Mouse (Mus musculus) heart, embryonic 10.5 days (tissue): ENCODE measurements around the gene Rcc1l. TPM values are rescaled to one million over a fixed set of nuclear protein-coding genes. Genes with fewer than 3 reads are reported as not detected.

ENCODE experiments used
- DNase-seq: peaks from one replicate; pipeline ENCODE4 v3.0.0-alpha.2; 2017; ENCODE audit warnings: low spot score
- H3K27ac ChIP-seq: fragments of 300-500 bp; sonication (generic); 2 replicates; pipeline ENCODE4 v1.5.1; 2016; ENCODE audit warnings: mild to moderate bottlenecking
- H3K27me3 ChIP-seq: fragments of 300-500 bp; sonication (generic); 2 replicates; pipeline ENCODE4 v1.6.1; 2016; ENCODE audit warnings: mild to moderate bottlenecking; ENCODE audit not compliant: poor library complexity, insufficient read depth, severe bottlenecking
- H3K36me3 ChIP-seq: fragments of 300-500 bp; sonication (generic); 2 replicates; pipeline ENCODE4 v1.6.1; 2016; ENCODE audit warnings: mild to moderate bottlenecking, moderate library complexity
- H3K4me1 ChIP-seq: fragments of 300-500 bp; sonication (generic); 2 replicates; pipeline ENCODE4 v1.6.1; 2016; ENCODE audit warnings: mild to moderate bottlenecking
- H3K4me3 ChIP-seq: fragments of 300-500 bp; sonication (generic); 2 replicates; pipeline ENCODE4 v1.5.1; 2016; ENCODE audit warnings: mild to moderate bottlenecking, moderate library complexity
- H3K9me3 ChIP-seq: fragments of 300-500 bp; sonication (generic); 2 replicates; pipeline ENCODE4 v1.6.1; 2016; ENCODE audit warnings: mild to moderate bottlenecking, moderate library complexity
- WGBS: fragments of 180-500 bp; shearing (Covaris S2); methylation state at CpG from one replicate; pipeline ENCODE4 v1.1.7; 2016; 5-methylcytosine and 5-hydroxymethylcytosine counted together
- polyA plus RNA-seq: library from polyadenylated mRNA; unstranded; fragments of >200 nt; fragmentation: Nextera tagmentation; extraction: Ambion mirVana; gene quantifications from 2 replicates; pipeline ENCODE4 v1.2.1, GENCODE M21; 2016

Gene Rcc1l
- 32.9 and 36.7 TPM in 2 replicates for polyA plus RNA-seq

GRCm38 (mm10) chr5:134176169-134176881 lies at the start of gene Rcc1l:
Gene Rcc1l (minus strand): TSS chr5:134176774.
- 0 out of 2 replicates have a peak, but pooled peaks cover 5% of the 10 kb centered on the region for H3K27me3 ChIP-seq
- WGBS = under 1% methylated on average over 72 of the region's 72 CpGs
- H3K4me3 ChIP-seq = peak within 1 kb of the TSS; percentile 99
- peak; percentile 95 for DNase-seq
- H3K4me1 ChIP-seq = peaks cover 17% of the 10 kb centered on the region
- H3K27ac ChIP-seq = peak within 1 kb of the TSS; percentile 96
- no peaks in the 10 kb centered on the region for H3K9me3 ChIP-seq
- H3K36me3 ChIP-seq = peaks cover 18% of the 10 kb centered on the region

- Histone ChIP-seq H3K27ac (no peak overlapping the region), H3K4me3 (no peak overlapping the region), H3K4me1 (peaks cover 50% of the 10 kb centered on the region), H3K27me3 (peaks cover 30% of the 10 kb centered on the region), H3K36me3 (no peaks in the 10 kb centered on the region), H3K9me3 (no peaks in the 10 kb centered on the region)
- no peak for DNase-seq
- WGBS = 73% methylated on average over 30 of the region's 30 CpGs
Measured at GRCm38 (mm10) chr5:134225110-134225901, 48.7 kb upstream of the Rcc1l start.

- H3K27me3 ChIP-seq = peaks cover 32% of the 10 kb centered on the region
- no peaks in the 10 kb centered on the region for H3K9me3 ChIP-seq
- H3K4me3 ChIP-seq = peak overlapping the region; percentile 59
- no peak overlapping the region for H3K27ac ChIP-seq
- peaks cover 9% of the 10 kb centered on the region for H3K36me3 ChIP-seq
- peaks cover 30% of the 10 kb centered on the region for H3K4me1 ChIP-seq
- DNase-seq = no peak
- 1% methylated on average over 36 of the region's 36 CpGs for WGBS
Measured at GRCm38 (mm10) chr5:134221708-134222150, 45.2 kb upstream of the Rcc1l start.

- H3K27ac ChIP-seq = no peak overlapping the region
- H3K27me3 ChIP-seq = peaks cover 32% of the 10 kb centered on the region
- no peaks in the 10 kb centered on the region for H3K9me3 ChIP-seq
- H3K36me3 ChIP-seq = peaks cover 13% of the 10 kb centered on the region
- no peak for DNase-seq
- WGBS = 38% methylated on average over 4 of the region's 4 CpGs
- peaks cover 25% of the 10 kb centered on the region for H3K4me1 ChIP-seq
- H3K4me3 ChIP-seq = peak overlapping the region; percentile 59
Measured at GRCm38 (mm10) chr5:134221278-134221677, 44.7 kb upstream of the Rcc1l start.

GRCm38 (mm10) chr5:134217900-134218299 lies 41.3 kb upstream of the Rcc1l start:
- H3K27ac ChIP-seq = no peak overlapping the region
- H3K4me1 ChIP-seq = peaks cover 21% of the 10 kb centered on the region
- H3K4me3 ChIP-seq = no peak overlapping the region
- WGBS = 85% methylated on average over 7 of the region's 7 CpGs
- H3K27me3 ChIP-seq = peaks cover 27% of the 10 kb centered on the region
- H3K36me3 ChIP-seq = peaks cover 16% of the 10 kb centered on the region
- H3K9me3 ChIP-seq = no peaks in the 10 kb centered on the region
- no peak for DNase-seq

GRCm38 (mm10) chr5:134214021-134214806 lies 37.6 kb upstream of the Rcc1l start:
- WGBS = 69% methylated on average over 12 of the region's 12 CpGs
- no peak overlapping the region for H3K27ac ChIP-seq
- H3K36me3 ChIP-seq = peaks cover 22% of the 10 kb centered on the region
- peaks cover 20% of the 10 kb centered on the region for H3K4me1 ChIP-seq
- no peaks in the 10 kb centered on the region for H3K27me3 ChIP-seq
- no peak overlapping the region for H3K4me3 ChIP-seq
- no peak for DNase-seq
- H3K9me3 ChIP-seq = no peaks in the 10 kb centered on the region

- Histone ChIP-seq H3K27ac (no peak overlapping the region), H3K36me3 (peaks cover 19% of the 10 kb centered on the region), H3K9me3 (0 out of 2 replicates have a peak, but pooled peaks cover 3% of the 10 kb centered on the region), H3K4me1 (peaks cover 20% of the 10 kb centered on the region), H3K4me3 (no peak overlapping the region), H3K27me3 (no peaks in the 10 kb centered on the region)
- 53% methylated on average over 11 of the region's 11 CpGs for WGBS
- DNase-seq = no peak
Measured at GRCm38 (mm10) chr5:134209931-134210554, 33.5 kb upstream of the Rcc1l start.

GRCm38 (mm10) chr5:134206721-134207120 lies 30.1 kb upstream of the Rcc1l start:
- Histone ChIP-seq H3K4me3 (no peak overlapping the region), H3K36me3 (peaks cover 37% of the 10 kb centered on the region), H3K4me1 (peaks cover 13% of the 10 kb centered on the region), H3K9me3 (0 out of 2 replicates have a peak, but pooled peaks cover 3% of the 10 kb centered on the region), H3K27ac (no peak overlapping the region), H3K27me3 (no peaks in the 10 kb centered on the region)
- DNase-seq = no peak
- WGBS = 79% methylated on average over 10 of the region's 10 CpGs

GRCm38 (mm10) chr5:134193664-134194063 lies 17.1 kb upstream of the Rcc1l start:
- H3K4me3 ChIP-seq = no peak overlapping the region
- H3K9me3 ChIP-seq = no peaks in the 10 kb centered on the region
- H3K4me1 ChIP-seq = no peaks in the 10 kb centered on the region
- no peak for DNase-seq
- peaks cover 39% of the 10 kb centered on the region for H3K36me3 ChIP-seq
- no peaks in the 10 kb centered on the region for H3K27me3 ChIP-seq
- no peak overlapping the region for H3K27ac ChIP-seq
- 84% methylated on average over 8 of the region's 8 CpGs for WGBS

GRCm38 (mm10) chr5:134188571-134188970 lies 12.0 kb upstream of the Rcc1l start:
- Histone ChIP-seq H3K4me1 (peaks cover 3% of the 10 kb centered on the region; the same call in 1 of the 2 replicates), H3K27ac (no peak overlapping the region), H3K9me3 (no peaks in the 10 kb centered on the region), H3K36me3 (peaks cover 9% of the 10 kb centered on the region; the same call in 1 of the 2 replicates), H3K4me3 (no peak overlapping the region), H3K27me3 (no peaks in the 10 kb centered on the region)
- WGBS = 85% methylated on average over 7 of the region's 7 CpGs
- no peak for DNase-seq

GRCm38 (mm10) chr5:134186961-134187731 lies 10.6 kb upstream of the Rcc1l start:
- H3K9me3 ChIP-seq = no peaks in the 10 kb centered on the region
- no peak overlapping the region for H3K4me3 ChIP-seq
- no peaks in the 10 kb centered on the region for H3K27me3 ChIP-seq
- H3K36me3 ChIP-seq = no peaks in the 10 kb centered on the region
- peaks cover 15% of the 10 kb centered on the region; the same call in 1 of the 2 replicates for H3K4me1 ChIP-seq
- DNase-seq = no peak
- H3K27ac ChIP-seq = no peak overlapping the region
- WGBS = 70% methylated on average over 4 of the region's 4 CpGs
